Mouse (Mus musculus): ENCODE results near the gene Tbc1d22b.

- TF ChIP-seq CTCF (conservative IDR thresholded peaks at IDR 0.05; ENCODE audit: low read length) (no peak), NANOG (IDR thresholded peaks at IDR 0.05; ENCODE audit: borderline replicate concordance, low read length) (no peak), POU5F1 (IDR thresholded peaks at IDR 0.05; ENCODE audit: borderline replicate concordance, low read length) (no peak)
Measured at GRCm38 (mm10) chr17:29642219-29642618, 92.6 kb downstream of the Tbc1d22b start.

Measured in E14TG2a.4 (cell line).